9 mouse cellular contexts compared by ENCODE assay signal in the genomic region with DNA sequence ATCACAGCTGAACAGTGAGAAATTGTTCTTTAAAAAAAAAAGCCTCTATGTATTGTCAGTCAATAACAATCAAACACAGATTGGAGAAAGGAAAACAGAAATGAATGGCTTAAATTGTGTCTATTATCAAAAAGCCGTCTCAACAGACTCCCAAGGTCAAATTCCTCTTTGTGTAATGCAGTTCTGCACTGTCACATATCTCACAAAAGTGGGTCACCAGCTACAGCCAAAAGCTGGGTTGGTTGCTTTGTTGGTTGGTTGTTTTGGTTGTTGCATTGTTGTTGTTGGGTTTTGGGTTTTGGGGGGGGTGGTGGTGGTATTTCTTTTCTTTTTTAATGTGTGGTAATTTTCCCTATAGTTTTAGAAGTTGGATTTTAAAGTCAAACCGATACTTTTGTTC. TPM values are rescaled to one million over a fixed set of nuclear protein-coding genes. Genes with fewer than 3 reads are reported as not detected.
DNase-seq lines count a peak whose midpoint lies in the region; ATAC-seq and TF ChIP-seq lines count a peak whose summit lies in the region.
"Had no signal": no experiment of that assay in that cellular context is flagged by ENCODE, and none has a peak within 500 bp of the region (broad histone marks: within the 10 kb centered on the region; RNA-seq: fewer than 3 reads in every experiment).

No protein-coding gene starts in this region.

- H3K4me3 ChIP-seq in left cerebral cortex, adult 2 months = no peak overlapping the region
- no peak overlapping the region for H3K4me3 ChIP-seq in forebrain, embryonic 10.5 days
- no peak overlapping the region for H3K4me3 ChIP-seq in hindbrain, embryonic 16.5 days (ENCODE audit: low read length)
- H3K4me3 ChIP-seq in neural tube, embryonic 14.5 days (ENCODE audit: low read depth, low read length) = no peak overlapping the region
- no peak overlapping the region for H3K4me3 ChIP-seq in liver, postnatal 0 days (ENCODE audit: low read depth, low read length)

- H3K4me2 ChIP-seq in hindbrain, embryonic 16.5 days (ENCODE audit: low read length) = no peak overlapping the region
- H3K4me2 ChIP-seq in neural tube, embryonic 14.5 days (ENCODE audit: low read depth, low read length) = no peak overlapping the region
- no peak overlapping the region for H3K4me2 ChIP-seq in liver, postnatal 0 days (ENCODE audit: low read depth, low read length)

- H3K36me3 ChIP-seq in forebrain, embryonic 10.5 days (replicated peaks) = no peaks in the 10 kb centered on the region
- no peaks in the 10 kb centered on the region for H3K36me3 ChIP-seq in hindbrain, embryonic 16.5 days (ENCODE audit: control insufficient read depth, insufficient read depth, low read length)
- H3K36me3 ChIP-seq in neural tube, embryonic 14.5 days (ENCODE audit: control insufficient read depth, insufficient read depth, low read length) = no peaks in the 10 kb centered on the region
- H3K36me3 ChIP-seq in liver, postnatal 0 days (replicated peaks; ENCODE audit: insufficient read depth, low read length) = no peaks in the 10 kb centered on the region

- peaks cover 12% of the 10 kb centered on the region; the same call in 1 of the 2 replicates for H3K9me3 ChIP-seq in forebrain, embryonic 10.5 days
- no peaks in the 10 kb centered on the region for H3K9me3 ChIP-seq in hindbrain, embryonic 16.5 days (ENCODE audit: control insufficient read depth, low read length)
- H3K9me3 ChIP-seq in neural tube, embryonic 14.5 days (ENCODE audit: control insufficient read depth, low read length) = no peaks in the 10 kb centered on the region
- no peaks in the 10 kb centered on the region for H3K9me3 ChIP-seq in liver, postnatal 0 days (ENCODE audit: low read length)

- ATAC-seq in hindbrain, embryonic 16.5 days = no peak
- ATAC-seq in neural tube, embryonic 14.5 days (ENCODE audit: low read depth) = no peak
- no peak for ATAC-seq in liver, postnatal 0 days

- peak overlapping the region; percentile 53; the same call in 1 of the 2 replicates for H3K27ac ChIP-seq in left cerebral cortex, adult 2 months
- H3K27ac ChIP-seq in forebrain, embryonic 10.5 days = peak overlapping the region; percentile 84
- H3K27ac ChIP-seq in hindbrain, embryonic 16.5 days (ENCODE audit: low read depth, low read length) = peak overlapping the region; percentile 64
- peak overlapping the region; percentile 53; the same call in 1 of the 2 replicates for H3K27ac ChIP-seq in neural tube, embryonic 14.5 days (ENCODE audit: low read depth, low read length)
- no peak overlapping the region for H3K27ac ChIP-seq in liver, postnatal 0 days (ENCODE audit: low read depth)

- TF ChIP-seq EP300 in liver, postnatal 0 days (IDR thresholded peaks at IDR 0.05; ENCODE audit: low read depth) = no peak

- TF ChIP-seq CTCF in left cerebral cortex, adult 2 months (IDR thresholded peaks at IDR 0.05) = no peak
- TF ChIP-seq CTCF in liver, postnatal 0 days (IDR thresholded peaks at IDR 0.05; ENCODE audit: low read depth) = no peak

- H3K9ac ChIP-seq in hindbrain, embryonic 16.5 days (ENCODE audit: low read depth, low read length) = no peak overlapping the region
- no peak overlapping the region for H3K9ac ChIP-seq in neural tube, embryonic 14.5 days (replicated peaks; ENCODE audit: low read depth, low read length)
- H3K9ac ChIP-seq in liver, postnatal 0 days (replicated peaks) = no peak overlapping the region

- 46% methylated on average over 2 of the region's 2 CpGs for WGBS in forebrain, embryonic 10.5 days
- 31% methylated on average over 2 of the region's 2 CpGs for WGBS in hindbrain, embryonic 16.5 days
- 43% methylated on average over 2 of the region's 2 CpGs for WGBS in neural tube, embryonic 14.5 days
- WGBS in liver, postnatal 0 days (ENCODE audit: insufficient replicate concordance) = 67% methylated on average over 2 of the region's 2 CpGs

- intact Hi-C loops in left cerebral cortex, adult 2 months (cut with DNase I) = no loop called here

- H3K27me3 ChIP-seq in forebrain, embryonic 10.5 days (ENCODE audit: poor library complexity, severe bottlenecking) = 0 out of 2 replicates have a peak, but pooled peaks cover 5% of the 10 kb centered on the region
- no peaks in the 10 kb centered on the region for H3K27me3 ChIP-seq in hindbrain, embryonic 16.5 days (replicated peaks; ENCODE audit: control insufficient read depth, insufficient read depth, low read length)
- H3K27me3 ChIP-seq in neural tube, embryonic 14.5 days (ENCODE audit: control insufficient read depth, insufficient read depth, low read length) = no peaks in the 10 kb centered on the region
- no peaks in the 10 kb centered on the region for H3K27me3 ChIP-seq in liver, postnatal 0 days (ENCODE audit: insufficient read depth, low read length)

- DNase-seq in left cerebral cortex, adult 2 months (ENCODE audit: extremely low spot score in 1 of 2, low spot score in 2 of 2) = no peak
- no peak for DNase-seq in left cerebral cortex, adult 9 months (ENCODE audit: low spot score in 2 of 2)
- DNase-seq in forebrain, embryonic 10.5 days (ENCODE audit: extremely low spot score, low spot score) = no peak
- no peak for DNase-seq in thymus, postnatal 10 days (ENCODE audit: low spot score in 2 of 2)
- no peak for DNase-seq in testis, postnatal 10 days (ENCODE audit: low spot score)
- no peak for DNase-seq in liver, postnatal 0 days
- DNase-seq: thymus, postnatal 4 days had no signal

- peaks cover 45% of the 10 kb centered on the region for H3K4me1 ChIP-seq in forebrain, embryonic 10.5 days
- H3K4me1 ChIP-seq in hindbrain, embryonic 16.5 days (ENCODE audit: control insufficient read depth, insufficient read depth, low read depth, low read length) = no peaks in the 10 kb centered on the region
- no peaks in the 10 kb centered on the region for H3K4me1 ChIP-seq in neural tube, embryonic 14.5 days (ENCODE audit: control insufficient read depth, insufficient read depth, low read length)
- H3K4me1 ChIP-seq in liver, postnatal 0 days (ENCODE audit: insufficient read depth) = no peaks in the 10 kb centered on the region

RNA-seq across cellular contexts. Expression of a gene that starts 34.1 kb away (rescaled TPM):
- 10 to 100 TPM; 28.2 to 28.9 TPM for total RNA-seq in left cerebral cortex, adult 2 months (2021)
- 75.2 and 81.4 TPM in 2 replicates for polyA plus RNA-seq in forebrain, embryonic 10.5 days (2016; fragmentation: Nextera tagmentation; extraction: Ambion mirVana)
- 48.7 and 52.0 TPM in 2 replicates for polyA plus RNA-seq in hindbrain, embryonic 16.5 days (2015; fragmentation: Nextera tagmentation; extraction: Ambion mirVana)
- 46.6 and 47.2 TPM in 2 replicates for polyA plus RNA-seq in neural tube, embryonic 14.5 days (2014; fragmentation: Nextera tagmentation; extraction: Ambion mirVana)
- polyA plus RNA-seq in liver, postnatal 0 days (2015; fragmentation: Nextera tagmentation; extraction: Ambion mirVana) = 23.8 and 25.1 TPM in 2 replicates
